Mouse (Mus musculus): ENCODE measurements around the gene Ggta1. TPM values are rescaled to one million over a fixed set of nuclear protein-coding genes. Genes with fewer than 3 reads are reported as not detected.

The Ggta1 gene
- polyA plus RNA-seq, 1 experiment from 2014 or later = 7.2 TPM

DNA sequence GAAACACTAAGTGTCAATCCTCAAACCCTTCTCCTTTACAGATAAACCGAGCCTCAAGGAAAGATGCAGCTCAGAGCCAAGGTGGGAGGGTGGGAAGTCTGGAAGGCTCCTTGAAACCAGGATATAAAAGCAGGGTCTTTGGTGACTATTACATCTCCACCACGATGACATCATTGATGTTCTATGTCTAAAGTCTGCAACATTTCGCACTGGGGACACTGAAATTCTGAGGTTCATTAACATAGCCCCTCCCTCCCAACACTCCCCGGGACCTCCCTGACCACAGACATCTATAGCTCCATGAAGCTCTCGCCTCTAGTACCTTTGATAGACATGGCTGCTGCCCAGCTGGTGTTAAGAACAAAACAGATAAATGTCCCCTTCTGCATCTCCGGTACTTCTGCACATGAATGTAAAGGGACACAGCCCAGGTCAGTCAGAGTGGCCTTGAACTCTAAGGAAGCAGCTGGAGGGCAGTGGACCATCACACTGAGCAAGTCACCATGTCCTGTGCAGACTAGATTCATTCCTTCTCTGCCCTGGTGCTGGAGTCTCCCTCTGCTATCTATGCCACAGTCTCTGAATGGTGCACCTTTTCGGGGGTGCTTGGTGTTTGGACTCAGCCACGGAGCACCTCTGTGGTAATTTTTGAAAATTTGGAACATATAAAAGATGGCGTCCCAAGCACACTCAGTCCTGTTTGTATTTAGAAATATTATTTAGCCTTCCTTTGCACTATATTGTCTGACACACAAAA, 13.9 kb downstream of the Ggta1 start:
- no peak overlapping the region for H3K4me2 ChIP-seq (ENCODE audit: low read depth, low read length, severe bottlenecking)
- no peak overlapping the region for H3K9ac ChIP-seq (ENCODE audit: low read length)
- no peak overlapping the region for H3K4me3 ChIP-seq (ENCODE audit: low read depth, low read length)
- H3K4me1 ChIP-seq (replicated peaks; ENCODE audit: control insufficient read depth, insufficient read depth, low read length) = no peaks in the 10 kb centered on the region; the same call in 1 of the 2 replicates
- ATAC-seq (replicated peaks; ENCODE audit: low FRiP score) = no peak
- H3K27ac ChIP-seq (ENCODE audit: low read depth, low read length) = no peak overlapping the region
- 88% methylated on average over 9 of the region's 9 CpGs for WGBS
- no peaks in the 10 kb centered on the region for H3K27me3 ChIP-seq (ENCODE audit: control insufficient read depth, insufficient read depth, low read length)
- H3K36me3 ChIP-seq (ENCODE audit: control insufficient read depth, insufficient read depth, low read length) = no peaks in the 10 kb centered on the region
- H3K9me3 ChIP-seq (ENCODE audit: control insufficient read depth, low read length) = no peaks in the 10 kb centered on the region
- peak; percentile 41 for DNase-seq (ENCODE audit: low spot score)

DNA sequence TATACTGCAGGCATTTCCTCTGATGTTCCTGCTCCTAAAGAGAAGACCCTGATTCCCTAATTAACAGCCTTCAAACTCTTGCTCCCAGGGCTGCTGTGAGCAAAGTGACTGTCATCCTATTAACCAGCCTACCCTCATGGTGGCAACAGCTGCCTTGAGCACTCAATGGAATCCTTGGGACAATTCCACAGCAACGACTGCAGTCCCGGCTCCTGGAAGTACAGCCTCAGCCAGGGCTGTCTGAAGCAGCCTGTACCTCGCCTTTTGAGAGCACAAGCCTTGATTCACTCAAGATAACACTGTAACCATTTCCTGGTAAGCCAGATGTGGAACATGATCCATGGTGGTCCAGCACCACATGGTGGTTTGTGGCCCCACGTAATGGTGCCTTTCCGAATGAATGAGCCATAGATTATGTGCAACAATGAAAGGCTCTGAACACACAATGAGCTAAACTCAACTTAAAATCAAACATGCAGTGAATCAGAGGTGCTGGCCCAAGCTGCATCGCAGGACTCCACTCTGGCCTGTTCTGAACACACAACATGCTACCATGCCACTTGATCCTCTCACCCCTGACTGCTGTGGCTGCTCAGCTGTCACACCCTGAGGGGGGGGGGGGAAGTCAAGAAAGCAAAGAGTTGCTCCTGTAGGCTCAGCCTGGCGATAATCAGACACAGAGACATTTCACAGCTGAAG, 14.7 kb downstream of the Ggta1 start:
- WGBS = 60% methylated on average over 7 of the region's 7 CpGs
- Histone ChIP-seq H3K27ac (ENCODE audit: low read depth, low read length) (no peak overlapping the region), H3K27me3 (ENCODE audit: control insufficient read depth, insufficient read depth, low read length) (no peaks in the 10 kb centered on the region), H3K4me1 (replicated peaks; ENCODE audit: control insufficient read depth, insufficient read depth, low read length) (no peaks in the 10 kb centered on the region; the same call in 1 of the 2 replicates), H3K9me3 (ENCODE audit: control insufficient read depth, low read length) (no peaks in the 10 kb centered on the region), H3K36me3 (ENCODE audit: control insufficient read depth, insufficient read depth, low read length) (no peaks in the 10 kb centered on the region), H3K4me2 (ENCODE audit: low read depth, low read length, severe bottlenecking) (no peak overlapping the region), H3K9ac (ENCODE audit: low read length) (no peak overlapping the region), H3K4me3 (ENCODE audit: low read depth, low read length) (no peak overlapping the region)
- DNase-seq (ENCODE audit: low spot score) = peak; percentile 47
- no peak for ATAC-seq (replicated peaks; ENCODE audit: low FRiP score)

DNA sequence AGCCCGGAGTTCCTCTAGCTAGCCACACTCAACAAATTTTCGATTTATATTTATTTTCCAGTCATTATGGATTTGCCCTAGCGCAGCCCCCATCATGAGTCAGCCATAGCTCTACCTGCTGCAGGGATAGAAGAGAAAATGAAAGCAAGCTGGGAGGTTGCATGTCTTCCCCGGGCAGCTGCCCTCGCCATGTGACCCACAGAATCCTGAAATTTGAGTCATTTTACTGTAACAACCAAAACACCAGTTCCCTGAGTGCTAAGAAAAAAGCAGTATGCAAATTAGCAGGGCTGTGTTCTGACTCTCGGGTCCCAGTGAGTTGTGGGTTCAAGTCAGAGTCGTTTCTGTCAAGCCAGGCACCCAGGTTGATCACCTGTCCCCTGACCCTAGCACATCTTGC, 15.6 kb downstream of the Ggta1 start:
- Histone ChIP-seq H3K27ac (ENCODE audit: low read depth, low read length) (no peak overlapping the region), H3K4me1 (replicated peaks; ENCODE audit: control insufficient read depth, insufficient read depth, low read length) (no peaks in the 10 kb centered on the region; the same call in 1 of the 2 replicates), H3K9me3 (ENCODE audit: control insufficient read depth, low read length) (no peaks in the 10 kb centered on the region), H3K4me3 (ENCODE audit: low read depth, low read length) (no peak overlapping the region), H3K4me2 (ENCODE audit: low read depth, low read length, severe bottlenecking) (no peak overlapping the region), H3K9ac (ENCODE audit: low read length) (no peak overlapping the region), H3K36me3 (ENCODE audit: control insufficient read depth, insufficient read depth, low read length) (no peaks in the 10 kb centered on the region), H3K27me3 (ENCODE audit: control insufficient read depth, insufficient read depth, low read length) (no peaks in the 10 kb centered on the region)
- 84% methylated on average over 7 of the region's 7 CpGs for WGBS
- ATAC-seq (replicated peaks; ENCODE audit: low FRiP score) (no peak), DNase-seq (ENCODE audit: low spot score) (no peak)

DNA sequence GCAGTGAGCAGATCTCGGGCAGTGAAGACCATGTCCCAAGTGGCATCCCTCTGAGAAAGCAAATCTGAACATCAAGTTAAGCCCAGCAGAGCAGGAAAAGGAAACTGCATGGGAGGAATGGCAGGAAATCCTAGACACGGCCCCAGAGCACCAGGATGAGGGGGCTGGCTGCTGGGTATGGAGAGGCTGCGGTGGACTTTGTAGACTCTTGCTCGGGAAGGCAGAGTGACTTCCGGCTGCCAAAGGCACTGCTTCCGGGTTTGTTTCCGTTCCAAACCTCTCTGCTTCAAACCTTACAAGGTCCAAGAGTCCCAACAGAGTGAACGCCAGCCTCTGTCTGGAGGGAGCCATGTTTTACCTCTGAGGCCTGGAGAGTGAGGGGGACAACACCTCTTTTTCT, 16.2 kb downstream of the Ggta1 start:
- Histone ChIP-seq H3K9me3 (ENCODE audit: control insufficient read depth, low read length) (no peaks in the 10 kb centered on the region), H3K27ac (ENCODE audit: low read depth, low read length) (no peak overlapping the region), H3K36me3 (ENCODE audit: control insufficient read depth, insufficient read depth, low read length) (no peaks in the 10 kb centered on the region), H3K4me2 (ENCODE audit: low read depth, low read length, severe bottlenecking) (no peak overlapping the region), H3K9ac (ENCODE audit: low read length) (no peak overlapping the region), H3K27me3 (ENCODE audit: control insufficient read depth, insufficient read depth, low read length) (no peaks in the 10 kb centered on the region), H3K4me3 (ENCODE audit: low read depth, low read length) (no peak overlapping the region), H3K4me1 (replicated peaks; ENCODE audit: control insufficient read depth, insufficient read depth, low read length) (no peaks in the 10 kb centered on the region; the same call in 1 of the 2 replicates)
- DNase-seq (ENCODE audit: low spot score) = no peak
- WGBS = 93% methylated on average over 8 of the region's 8 CpGs
- ATAC-seq (replicated peaks; ENCODE audit: low FRiP score) = no peak

DNA sequence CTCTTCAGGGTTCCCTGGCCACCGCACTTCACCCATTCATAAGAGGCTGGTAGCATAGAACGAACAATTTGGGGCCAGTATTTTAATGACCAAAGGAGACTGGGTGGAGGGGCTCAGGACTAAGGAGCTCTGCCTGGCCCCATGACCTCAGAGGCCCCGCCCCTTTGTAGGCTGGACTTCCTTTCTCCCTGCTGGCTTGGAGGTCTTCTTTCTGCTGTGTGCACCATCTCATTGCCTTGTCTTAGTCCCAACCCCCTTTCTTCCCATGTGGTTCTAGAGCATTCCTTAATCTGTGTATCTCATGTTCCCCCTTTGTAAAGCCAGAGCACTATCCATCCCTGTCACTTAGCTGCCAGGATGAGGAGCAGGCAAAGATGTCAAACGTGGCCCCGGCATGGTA, 16.7 kb downstream of the Ggta1 start:
- no peak overlapping the region for H3K4me2 ChIP-seq (ENCODE audit: low read depth, low read length, severe bottlenecking)
- H3K27me3 ChIP-seq (ENCODE audit: control insufficient read depth, insufficient read depth, low read length) = no peaks in the 10 kb centered on the region
- H3K4me3 ChIP-seq (ENCODE audit: low read depth, low read length) = no peak overlapping the region
- H3K27ac ChIP-seq (ENCODE audit: low read depth, low read length) = no peak overlapping the region
- H3K9me3 ChIP-seq (ENCODE audit: control insufficient read depth, low read length) = no peaks in the 10 kb centered on the region
- no peaks in the 10 kb centered on the region; the same call in 1 of the 2 replicates for H3K4me1 ChIP-seq (replicated peaks; ENCODE audit: control insufficient read depth, insufficient read depth, low read length)
- WGBS = 80% methylated on average over 5 of the region's 5 CpGs
- no peak for DNase-seq (ENCODE audit: low spot score)
- no peak overlapping the region for H3K9ac ChIP-seq (ENCODE audit: low read length)
- H3K36me3 ChIP-seq (ENCODE audit: control insufficient read depth, insufficient read depth, low read length) = no peaks in the 10 kb centered on the region
- ATAC-seq (replicated peaks; ENCODE audit: low FRiP score) = no peak

GRCm38 (mm10) chr2:35445610-35446009, 17.4 kb downstream of the Ggta1 start:
- Histone ChIP-seq H3K9ac (ENCODE audit: low read length) (no peak overlapping the region), H3K4me2 (ENCODE audit: low read depth, low read length, severe bottlenecking) (no peak overlapping the region), H3K27me3 (ENCODE audit: control insufficient read depth, insufficient read depth, low read length) (no peaks in the 10 kb centered on the region), H3K9me3 (ENCODE audit: control insufficient read depth, low read length) (no peaks in the 10 kb centered on the region), H3K4me1 (replicated peaks; ENCODE audit: control insufficient read depth, insufficient read depth, low read length) (no peaks in the 10 kb centered on the region; the same call in 1 of the 2 replicates), H3K36me3 (ENCODE audit: control insufficient read depth, insufficient read depth, low read length) (no peaks in the 10 kb centered on the region), H3K27ac (ENCODE audit: low read depth, low read length) (no peak overlapping the region), H3K4me3 (ENCODE audit: low read depth, low read length) (no peak overlapping the region)
- WGBS = 82% methylated on average over 7 of the region's 7 CpGs
- DNase-seq (ENCODE audit: low spot score) (no peak), ATAC-seq (replicated peaks; ENCODE audit: low FRiP score) (no peak)

DNA sequence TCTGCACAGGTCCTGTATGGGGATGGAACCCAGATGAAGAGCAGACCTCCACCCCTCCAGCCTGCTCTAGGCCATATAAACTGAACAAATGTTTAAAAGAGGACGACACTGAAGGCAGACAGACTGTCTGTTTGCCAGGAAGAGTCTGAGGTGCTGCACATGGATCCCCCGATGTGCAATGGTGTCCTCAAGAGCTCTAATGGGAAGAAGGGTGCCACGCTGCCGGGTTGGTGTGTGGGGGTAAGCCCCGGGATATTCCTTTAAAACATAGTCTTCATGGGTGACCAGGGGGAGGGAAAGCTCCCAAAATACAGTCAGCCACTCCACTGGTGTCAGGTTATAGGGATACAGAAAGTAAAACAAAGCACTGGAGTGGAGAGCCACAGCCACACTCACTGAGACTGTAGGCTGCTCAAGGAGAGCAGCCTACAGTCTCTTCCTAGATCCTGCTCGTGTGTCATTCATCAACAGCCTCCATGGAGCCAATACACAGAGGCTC, 18.2 kb downstream of the Ggta1 start:
- no peak overlapping the region for H3K27ac ChIP-seq (ENCODE audit: low read depth, low read length)

DNA sequence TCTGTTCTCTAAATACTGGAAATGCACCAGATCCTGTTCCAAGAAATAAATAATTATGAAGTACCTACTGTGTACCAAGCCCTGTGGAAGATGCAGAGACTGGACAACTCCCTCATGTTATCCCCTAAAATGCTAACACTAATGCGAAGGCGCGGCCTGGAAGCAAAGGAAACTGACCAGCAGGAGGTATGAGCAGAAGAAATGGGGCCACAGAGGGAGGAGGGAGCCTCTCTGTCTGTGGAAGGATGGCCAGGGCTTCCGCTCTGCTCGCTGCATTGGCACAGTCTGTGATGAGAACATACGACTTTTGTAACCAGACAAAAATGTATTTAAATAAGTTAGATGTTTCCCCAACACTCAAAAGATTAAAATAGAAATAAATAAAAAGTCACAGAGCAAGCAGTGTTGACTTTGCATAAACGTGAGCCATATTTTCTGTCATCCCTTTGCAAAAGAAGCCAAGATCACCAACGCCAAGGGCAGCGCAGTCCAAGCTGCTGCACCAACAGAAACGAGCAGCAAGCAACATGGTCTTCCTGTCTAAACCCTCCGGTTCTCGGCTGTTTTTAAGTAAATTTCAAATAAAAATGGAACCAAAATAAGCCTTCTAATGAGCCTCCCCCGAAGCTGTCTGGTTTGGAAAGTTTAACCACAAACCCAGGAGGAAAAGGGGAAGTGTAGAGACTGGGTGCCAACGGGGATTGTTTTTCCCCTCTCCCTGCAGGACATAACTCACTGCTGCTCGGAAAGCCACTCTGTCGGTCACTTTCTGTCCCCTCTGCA, 18.9 kb downstream of the Ggta1 start:
- H3K27me3 ChIP-seq (ENCODE audit: control insufficient read depth, insufficient read depth, low read length) = no peaks in the 10 kb centered on the region
- no peaks in the 10 kb centered on the region; the same call in 1 of the 2 replicates for H3K4me1 ChIP-seq (replicated peaks; ENCODE audit: control insufficient read depth, insufficient read depth, low read length)
- H3K27ac ChIP-seq (ENCODE audit: low read depth, low read length) = no peak overlapping the region
- WGBS = 75% methylated on average over 16 of the region's 16 CpGs
- no peak overlapping the region for H3K9ac ChIP-seq (ENCODE audit: low read length)
- ATAC-seq (replicated peaks; ENCODE audit: low FRiP score) (no peak), DNase-seq (ENCODE audit: low spot score) (no peak)
- no peaks in the 10 kb centered on the region for H3K36me3 ChIP-seq (ENCODE audit: control insufficient read depth, insufficient read depth, low read length)
- H3K4me3 ChIP-seq (ENCODE audit: low read depth, low read length) = no peak overlapping the region
- no peaks in the 10 kb centered on the region for H3K9me3 ChIP-seq (ENCODE audit: control insufficient read depth, low read length)
- H3K4me2 ChIP-seq (ENCODE audit: low read depth, low read length, severe bottlenecking) = no peak overlapping the region

More for the DNA sequence above, 18.2 kb downstream of the Ggta1 start:
- Histone ChIP-seq H3K36me3 (ENCODE audit: control insufficient read depth, insufficient read depth, low read length) (no peaks in the 10 kb centered on the region), H3K4me1 (replicated peaks; ENCODE audit: control insufficient read depth, insufficient read depth, low read length) (no peaks in the 10 kb centered on the region; the same call in 1 of the 2 replicates), H3K9ac (ENCODE audit: low read length) (no peak overlapping the region), H3K9me3 (ENCODE audit: control insufficient read depth, low read length) (no peaks in the 10 kb centered on the region), H3K27me3 (ENCODE audit: control insufficient read depth, insufficient read depth, low read length) (no peaks in the 10 kb centered on the region), H3K4me3 (ENCODE audit: low read depth, low read length) (no peak overlapping the region), H3K4me2 (ENCODE audit: low read depth, low read length, severe bottlenecking) (no peak overlapping the region)
- ATAC-seq (replicated peaks; ENCODE audit: low FRiP score) (no peak), DNase-seq (ENCODE audit: low spot score) (no peak)
- WGBS = 81% methylated on average over 6 of the region's 6 CpGs
